Mouse (Mus musculus): ENCODE results near the gene Palm2.

- no peak for TF ChIP-seq POLR2A (IDR thresholded peaks at IDR 0.05; ENCODE audit: borderline replicate concordance, extremely low read depth, low read depth, low read length)
- TF ChIP-seq CTCF (IDR thresholded peaks at IDR 0.05; ENCODE audit: insufficient read depth, low read length), result no peak
These were observed 254.1 kb downstream of the Palm2 start for GRCm38 (mm10) chr4:57688131-57688530.
